Mouse (Mus musculus) embryo, embryonic 11 days (tissue): ENCODE data around the gene Gm10662.
"Not testable (repeated sequence)": the region's sequence is repeated elsewhere in the genome, so short reads cannot be mapped to it uniquely, and the experiment has no call there.

Source experiments
- DNase-seq: peaks from one replicate; pipeline ENCODE4 v3.0.0-alpha.2; 2015

The Gm10662 gene

DNA sequence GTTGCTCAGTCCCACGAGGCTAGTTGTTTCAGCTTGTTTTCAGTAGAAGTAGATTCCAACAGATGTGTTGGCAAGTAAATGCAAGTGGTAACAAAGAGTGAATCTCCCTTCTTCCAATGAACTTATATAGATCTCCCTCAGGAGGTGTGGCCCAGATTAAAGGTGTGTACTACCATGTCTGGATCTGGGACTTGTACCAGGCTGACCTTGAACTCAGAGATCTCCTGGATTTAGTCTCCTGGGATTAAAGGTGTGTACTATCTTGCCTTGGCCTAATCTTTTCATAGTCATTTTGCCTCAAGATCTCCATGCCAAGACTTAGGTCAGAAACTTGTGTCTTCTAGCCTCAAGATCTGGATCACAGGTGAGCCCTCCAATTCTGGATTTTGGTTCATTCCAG is at the start of gene Gm10662:
TSS of gene Gm10662 (minus strand) at position 101 of the 400 bp plus-strand sequence.
- not testable (repeated sequence) for DNase-seq

DNA sequence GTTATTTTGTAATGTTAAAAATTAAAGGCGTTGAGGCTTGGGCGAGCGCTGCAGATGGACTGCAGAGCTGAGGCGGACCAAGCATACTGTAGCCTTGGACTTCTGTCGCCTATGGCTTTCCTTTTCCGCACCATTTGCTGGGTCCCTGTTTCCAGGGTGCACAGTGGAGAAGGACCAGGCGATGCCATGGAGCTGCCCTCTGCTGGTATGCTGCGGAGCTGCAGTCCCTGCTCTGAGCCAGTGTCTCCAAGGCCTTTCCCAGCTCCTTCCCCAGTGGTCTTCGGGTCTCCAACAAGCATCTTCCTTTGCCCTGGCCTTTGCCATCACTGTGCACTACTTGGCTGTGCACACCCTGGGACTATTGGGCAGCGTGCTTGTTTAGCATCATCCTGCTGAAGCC is 19.2 kb upstream of the Gm10662 start:
- DNase-seq, result not testable (repeated sequence)
